Mouse (Mus musculus): ENCODE measurements around the gene Abhd12.

DNA sequence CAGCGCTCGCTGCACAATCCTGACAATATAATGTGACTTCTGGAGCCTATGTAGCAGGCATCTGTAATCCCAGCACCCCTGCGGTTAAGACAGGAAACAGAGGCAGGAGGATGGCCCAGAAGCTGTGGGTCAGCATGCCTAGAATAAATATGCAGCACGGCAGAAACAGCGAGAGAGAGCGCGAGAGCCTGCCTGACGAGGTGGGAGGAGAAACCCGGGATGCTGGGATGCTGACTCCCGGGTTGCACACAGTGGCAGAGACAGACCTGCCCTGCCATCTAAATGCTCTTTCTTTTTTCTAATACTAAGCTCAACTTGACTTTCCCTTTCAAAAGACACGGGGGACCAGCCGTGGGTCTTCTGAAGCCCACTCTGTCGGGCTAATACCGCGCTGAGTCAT is 67.6 kb downstream of the Abhd12 start:
- TF ChIP-seq CTCF (IDR thresholded peaks at IDR 0.05; ENCODE audit: low read depth), result no peak
- TF ChIP-seq EP300 (IDR thresholded peaks at IDR 0.05; ENCODE audit: low read depth), result no peak
